Mouse (Mus musculus): ENCODE data around the gene Abcg1. TPM values are rescaled to one million over a fixed set of nuclear protein-coding genes. Genes with fewer than 3 reads are reported as not detected.
A peak's percentile ranks its signal among the peaks of the same experiment; 100 is the strongest.

Gene Abcg1
- total and polyA plus RNA-seq, 2 experiments from 2014 or later, result 17.4 to 34.9 TPM

DNA sequence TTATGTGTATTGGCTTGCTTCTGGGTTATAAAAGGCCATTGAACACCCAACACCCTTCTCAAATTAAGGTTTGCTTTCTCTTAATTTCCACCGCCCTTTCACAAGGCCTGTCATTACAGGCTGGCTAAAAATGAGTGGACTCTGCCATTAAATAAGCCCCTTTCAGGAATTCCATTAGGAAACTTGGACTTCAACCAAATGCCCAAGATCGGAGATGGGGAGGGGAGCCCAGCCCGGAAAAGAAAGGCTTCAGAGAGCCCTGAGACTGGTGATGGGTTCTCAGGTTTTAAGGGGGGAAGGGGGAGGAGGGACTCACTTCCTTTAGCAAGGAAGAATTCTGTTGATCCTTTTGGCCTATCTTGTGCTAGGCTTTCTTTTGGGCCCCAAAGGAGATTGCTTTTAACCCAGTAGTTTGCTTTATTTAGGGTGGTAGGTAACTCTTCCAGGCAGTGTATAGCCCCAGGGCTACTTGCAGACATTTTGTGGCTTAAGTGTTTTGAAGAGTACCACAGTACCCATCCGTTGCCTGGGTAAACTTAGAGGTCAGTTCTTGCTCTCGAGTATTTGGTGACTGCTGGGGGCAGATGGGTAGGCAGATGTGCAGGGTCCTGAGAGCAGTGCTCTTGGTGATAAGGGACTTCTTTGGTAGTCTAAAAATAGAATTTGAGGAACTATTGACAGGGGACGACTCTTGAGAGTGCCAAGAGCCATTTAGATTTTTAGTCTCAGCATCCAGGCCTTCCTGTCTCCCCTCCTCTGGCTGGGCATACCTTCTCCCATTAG, 13.1 kb downstream of the Abcg1 start:
- no peaks in the 10 kb centered on the region for H3K9me3 ChIP-seq (ENCODE audit: low read length)
- 0 out of 2 replicates have a peak, but pooled peaks cover 4% of the 10 kb centered on the region for H3K36me3 ChIP-seq (ENCODE audit: insufficient read depth, low read length)
- no peak overlapping the region for H3K4me3 ChIP-seq (ENCODE audit: low read length)
- H3K27me3 ChIP-seq (ENCODE audit: insufficient read depth, low read length), result no peaks in the 10 kb centered on the region
- DNase-seq (ENCODE audit: low spot score), result no peak
- no peak for TF ChIP-seq CTCF (IDR thresholded peaks at IDR 0.05; ENCODE audit: low read depth)
- ATAC-seq, result no peak
- H3K27ac ChIP-seq, result peak overlapping the region; percentile 9; the same call in 1 of the 2 replicates
- no peak overlapping the region for H3K4me2 ChIP-seq (ENCODE audit: low read depth, low read length)
- peaks cover 40% of the 10 kb centered on the region for H3K4me1 ChIP-seq (ENCODE audit: insufficient read depth, low read length)
- 43% methylated on average over 6 of the region's 6 CpGs for WGBS
- no peak overlapping the region for H3K9ac ChIP-seq (replicated peaks; ENCODE audit: low read length)

DNA sequence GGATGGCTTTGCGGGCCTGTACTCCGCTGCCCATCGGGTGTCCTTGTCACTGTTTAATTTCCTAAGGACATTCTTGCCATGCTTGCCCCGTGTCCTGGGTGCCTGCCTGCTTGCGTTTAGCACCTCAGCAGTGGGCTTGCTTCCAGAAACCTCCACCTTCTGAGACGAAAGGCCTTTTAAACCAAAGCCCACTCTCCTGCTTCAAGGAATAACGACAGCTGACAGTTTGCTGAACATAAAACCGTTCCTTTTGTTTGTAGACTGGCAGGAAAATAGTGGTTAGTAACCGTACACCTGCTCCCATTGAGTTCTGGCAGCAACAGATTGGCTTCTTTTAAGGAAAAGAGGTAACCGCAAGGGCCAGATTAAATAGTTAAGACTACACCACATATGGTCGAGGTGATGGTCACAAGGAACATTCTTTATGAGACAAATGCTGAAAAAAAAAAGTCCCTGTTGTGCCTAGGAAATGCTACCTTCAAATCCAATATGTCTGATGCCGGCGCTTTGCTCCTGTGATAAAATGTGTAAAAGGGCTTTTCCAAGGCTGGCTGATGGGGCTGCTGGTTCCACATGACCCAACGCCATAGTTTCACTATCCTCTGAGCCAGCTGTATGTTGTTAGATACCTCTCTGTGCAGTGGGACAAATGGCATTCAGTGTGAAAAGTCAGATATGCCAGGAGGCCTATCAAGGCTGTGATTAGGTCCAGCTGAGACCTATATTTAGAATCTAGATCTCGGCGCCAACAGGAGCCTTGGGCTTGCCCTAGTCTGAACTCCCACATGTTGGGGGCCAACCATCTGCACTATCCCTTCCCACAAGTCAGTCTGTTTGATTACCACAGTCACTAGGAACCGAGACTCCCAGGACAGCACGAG, 14.2 kb downstream of the Abcg1 start:
- Histone ChIP-seq H3K9me3 (ENCODE audit: low read length) (no peaks in the 10 kb centered on the region), H3K36me3 (ENCODE audit: insufficient read depth, low read length) (0 out of 2 replicates have a peak, but pooled peaks cover 4% of the 10 kb centered on the region), H3K4me2 (ENCODE audit: low read depth, low read length) (no peak overlapping the region), H3K4me3 (ENCODE audit: low read length) (no peak overlapping the region), H3K9ac (replicated peaks; ENCODE audit: low read length) (no peak overlapping the region), H3K27ac (peak overlapping the region; percentile 54), H3K27me3 (ENCODE audit: insufficient read depth, low read length) (no peaks in the 10 kb centered on the region), H3K4me1 (ENCODE audit: insufficient read depth, low read length) (peaks cover 40% of the 10 kb centered on the region)
- 41% methylated on average over 18 of the region's 18 CpGs for WGBS
- TF ChIP-seq CTCF (IDR thresholded peaks at IDR 0.05; ENCODE audit: low read depth), result no peak
- DNase-seq (ENCODE audit: low spot score) (no peak), ATAC-seq (no peak)

DNA sequence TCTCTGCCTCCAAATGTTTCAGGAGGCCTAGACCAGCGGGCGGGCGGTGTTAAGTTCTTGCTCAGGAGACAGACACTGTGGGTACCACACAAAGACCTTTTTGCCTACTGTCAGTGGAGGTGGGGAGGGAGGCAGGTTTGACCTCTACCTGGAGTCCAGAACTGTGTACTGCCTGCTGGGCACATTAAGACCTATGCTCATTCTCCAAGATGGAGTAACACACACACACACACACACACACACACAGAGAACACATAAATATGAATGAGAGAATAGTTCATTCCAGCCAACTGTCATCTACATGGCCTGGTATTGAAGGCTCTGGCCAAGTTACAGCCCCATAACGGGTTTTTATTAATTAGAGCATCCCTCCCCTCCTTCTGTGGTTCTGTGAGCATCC, 15.4 kb downstream of the Abcg1 start:
- Histone ChIP-seq H3K9ac (replicated peaks; ENCODE audit: low read length) (0 out of 2 replicates have a peak overlapping the region, but pooled peaks have one; percentile 1), H3K36me3 (ENCODE audit: insufficient read depth, low read length) (no peaks in the 10 kb centered on the region), H3K4me1 (ENCODE audit: insufficient read depth, low read length) (peaks cover 40% of the 10 kb centered on the region), H3K4me3 (ENCODE audit: low read length) (no peak overlapping the region), H3K27me3 (ENCODE audit: insufficient read depth, low read length) (no peaks in the 10 kb centered on the region), H3K27ac (peak overlapping the region; percentile 54), H3K9me3 (ENCODE audit: low read length) (no peaks in the 10 kb centered on the region), H3K4me2 (ENCODE audit: low read depth, low read length) (peak overlapping the region; percentile 51)
- DNase-seq (ENCODE audit: low spot score) (no peak), ATAC-seq (no peak; the same call in 1 of the 2 replicates)
- WGBS, result 59% methylated on average over 4 of the region's 4 CpGs
- TF ChIP-seq CTCF (IDR thresholded peaks at IDR 0.05; ENCODE audit: low read depth), result no peak

DNA sequence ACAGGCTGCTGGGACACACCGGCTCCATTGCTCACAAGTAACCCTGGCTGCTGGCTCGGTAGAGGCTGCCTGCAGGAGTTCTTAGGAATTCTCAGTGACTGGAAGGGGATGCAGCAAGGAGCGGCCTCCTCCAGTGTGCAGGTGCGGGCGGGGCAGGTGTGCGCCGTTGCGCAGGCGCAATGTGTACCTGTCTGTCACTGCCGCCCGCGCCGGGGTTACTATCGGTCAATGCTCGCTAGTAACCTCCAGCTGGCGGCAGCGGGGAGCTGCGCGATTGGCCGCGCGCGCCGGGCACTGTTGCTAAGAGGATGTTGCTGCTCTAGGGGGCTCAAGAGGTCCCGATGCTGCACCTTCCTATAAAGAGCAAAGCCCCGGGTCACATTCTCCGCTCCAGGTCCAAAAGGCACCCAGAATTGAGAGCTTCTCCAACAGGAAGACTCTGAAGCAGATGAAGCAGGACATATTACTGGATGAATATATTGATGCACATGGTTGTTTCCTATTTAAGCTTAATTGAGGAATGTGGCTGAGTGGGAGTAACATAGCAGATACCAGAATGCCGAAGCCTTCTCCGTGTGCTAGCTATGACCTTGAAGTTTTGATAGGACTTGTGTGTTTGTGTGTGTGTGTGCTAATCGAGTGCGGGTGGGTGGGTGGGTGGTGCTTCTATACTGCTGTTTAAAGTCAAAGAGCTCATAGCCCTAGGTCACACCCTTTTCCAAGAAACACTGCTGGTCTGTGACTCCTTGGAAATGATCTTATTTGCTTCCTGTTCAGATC, 16.0 kb downstream of the Abcg1 start:
- ATAC-seq (peak; percentile 94), DNase-seq (ENCODE audit: low spot score) (peak; percentile 95)
- Histone ChIP-seq H3K9me3 (ENCODE audit: low read length) (no peaks in the 10 kb centered on the region), H3K9ac (replicated peaks; ENCODE audit: low read length) (0 out of 2 replicates have a peak overlapping the region, but pooled peaks have one; percentile 9), H3K27me3 (ENCODE audit: insufficient read depth, low read length) (no peaks in the 10 kb centered on the region), H3K27ac (peak overlapping the region; percentile 54), H3K4me2 (ENCODE audit: low read depth, low read length) (peak overlapping the region; percentile 51), H3K4me1 (ENCODE audit: insufficient read depth, low read length) (peaks cover 40% of the 10 kb centered on the region), H3K4me3 (ENCODE audit: low read length) (peak overlapping the region; percentile 19), H3K36me3 (ENCODE audit: insufficient read depth, low read length) (no peaks in the 10 kb centered on the region)
- 2% methylated on average over 31 of the region's 31 CpGs for WGBS
- TF ChIP-seq CTCF (IDR thresholded peaks at IDR 0.05; ENCODE audit: low read depth), result peak; percentile 9; the same call in 1 of the 2 replicates

DNA sequence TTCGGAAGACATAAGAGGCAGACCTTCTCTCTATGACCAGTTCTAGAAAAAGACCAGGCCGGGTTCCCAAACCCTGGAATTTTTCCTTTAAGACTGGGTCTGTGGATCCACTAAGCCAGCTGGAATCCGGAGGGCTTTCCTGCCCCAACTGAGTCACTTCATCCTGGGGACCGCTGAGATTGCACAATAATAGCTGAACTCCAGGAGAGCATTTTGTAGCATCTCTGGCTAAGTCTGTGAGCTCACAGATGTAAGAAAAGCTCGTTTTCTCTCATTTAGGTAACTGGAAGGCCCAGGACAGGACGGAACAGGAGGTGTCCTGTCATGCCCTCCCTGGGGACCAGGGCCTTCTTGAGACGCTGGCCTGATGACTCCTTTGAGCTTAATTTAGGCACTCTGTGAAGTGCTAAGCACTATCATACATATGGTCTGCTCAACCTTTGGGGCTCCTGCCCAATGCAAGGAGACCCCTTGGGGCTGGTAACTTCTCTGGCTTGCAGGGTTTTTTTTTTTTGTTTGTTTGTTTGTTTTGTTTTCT, 16.6 kb downstream of the Abcg1 start:
- peak overlapping the region; percentile 54 for H3K27ac ChIP-seq
- no peak overlapping the region for H3K9ac ChIP-seq (replicated peaks; ENCODE audit: low read length)
- DNase-seq (ENCODE audit: low spot score) (no peak), ATAC-seq (no peak)
- peak overlapping the region; percentile 51 for H3K4me2 ChIP-seq (ENCODE audit: low read depth, low read length)
- H3K27me3 ChIP-seq (ENCODE audit: insufficient read depth, low read length), result no peaks in the 10 kb centered on the region
- peaks cover 47% of the 10 kb centered on the region for H3K4me1 ChIP-seq (ENCODE audit: insufficient read depth, low read length)
- WGBS, result 21% methylated on average over 7 of the region's 7 CpGs
- no peak overlapping the region for H3K4me3 ChIP-seq (ENCODE audit: low read length)
- no peak for TF ChIP-seq CTCF (IDR thresholded peaks at IDR 0.05; ENCODE audit: low read depth)
- H3K36me3 ChIP-seq (ENCODE audit: insufficient read depth, low read length), result no peaks in the 10 kb centered on the region
- H3K9me3 ChIP-seq (ENCODE audit: low read length), result no peaks in the 10 kb centered on the region

DNA sequence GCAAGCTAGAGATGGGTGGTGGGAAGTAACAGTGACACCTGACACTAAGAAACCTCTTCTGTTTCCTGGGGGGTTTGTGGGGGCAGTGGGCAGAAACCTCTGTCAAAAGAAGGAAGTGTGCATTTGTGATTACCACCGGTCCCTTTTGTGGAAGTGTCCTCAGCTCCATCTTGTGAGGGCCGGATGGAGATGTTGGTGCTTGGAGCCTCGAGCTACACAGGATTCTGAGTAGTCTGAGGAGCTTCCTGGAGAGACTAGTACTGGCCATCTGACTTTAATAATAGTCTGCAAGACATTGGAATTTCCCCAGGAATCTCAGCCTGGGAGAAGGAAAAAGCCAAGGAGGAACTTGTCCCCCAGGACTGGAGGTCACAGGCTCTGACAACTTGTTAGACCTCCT, 17.2 kb downstream of the Abcg1 start:
- no peak overlapping the region for H3K9ac ChIP-seq (replicated peaks; ENCODE audit: low read length)
- TF ChIP-seq CTCF (IDR thresholded peaks at IDR 0.05; ENCODE audit: low read depth), result no peak
- 69% methylated on average over 3 of the region's 3 CpGs for WGBS
- no peaks in the 10 kb centered on the region for H3K27me3 ChIP-seq (ENCODE audit: insufficient read depth, low read length)
- H3K4me1 ChIP-seq (ENCODE audit: insufficient read depth, low read length), result peaks cover 51% of the 10 kb centered on the region
- DNase-seq (ENCODE audit: low spot score) (no peak), ATAC-seq (no peak)
- no peaks in the 10 kb centered on the region for H3K9me3 ChIP-seq (ENCODE audit: low read length)
- H3K27ac ChIP-seq, result no peak overlapping the region
- H3K4me2 ChIP-seq (ENCODE audit: low read depth, low read length), result no peak overlapping the region
- no peaks in the 10 kb centered on the region for H3K36me3 ChIP-seq (ENCODE audit: insufficient read depth, low read length)
- no peak overlapping the region for H3K4me3 ChIP-seq (ENCODE audit: low read length)

Data from hindbrain, postnatal 0 days (tissue).